Mouse (Mus musculus): ENCODE measurements around the gene Mdga1. TPM values are rescaled to one million over a fixed set of nuclear protein-coding genes. Genes with fewer than 3 reads are reported as not detected.

The Mdga1 gene
- total RNA-seq, 1 experiment from 2014 or later: 1.8 TPM

- no peak for DNase-seq
Measured at GRCm38 (mm10) chr17:29981568-29981967, 11.7 kb upstream of the Mdga1 start.

- no peak for DNase-seq
Measured at GRCm38 (mm10) chr17:29979841-29980240, 10.0 kb upstream of the Mdga1 start.

GRCm38 (mm10) chr17:29979020-29979419 lies 9.1 kb upstream of the Mdga1 start:
- peak; percentile 27 for DNase-seq

- DNase-seq: peak; percentile 94
Measured at GRCm38 (mm10) chr17:29975731-29976130, 5.8 kb upstream of the Mdga1 start.

- DNase-seq: no peak
Measured at GRCm38 (mm10) chr17:29973226-29973625, 3.3 kb upstream of the Mdga1 start.

GRCm38 (mm10) chr17:29971761-29972432 lies 2.0 kb upstream of the Mdga1 start:
- DNase-seq: no peak

GRCm38 (mm10) chr17:29965506-29965905 lies 4.4 kb downstream of the Mdga1 start:
- DNase-seq: no peak

GRCm38 (mm10) chr17:29963730-29964259 lies 6.1 kb downstream of the Mdga1 start:
- DNase-seq: peak; percentile 62

GRCm38 (mm10) chr17:29955880-29956279 lies 14.0 kb downstream of the Mdga1 start:
- DNase-seq: no peak

GRCm38 (mm10) chr17:29954316-29954715 lies 15.6 kb downstream of the Mdga1 start:
- no peak for DNase-seq

- no peak for DNase-seq
Measured at GRCm38 (mm10) chr17:29951100-29951499, 18.8 kb downstream of the Mdga1 start.

- DNase-seq: no peak
Measured at GRCm38 (mm10) chr17:29950574-29950973, 19.3 kb downstream of the Mdga1 start.

- DNase-seq: no peak
Measured at GRCm38 (mm10) chr17:29947271-29947714, 22.6 kb downstream of the Mdga1 start.

- DNase-seq: no peak
Measured at GRCm38 (mm10) chr17:29944376-29944775, 25.5 kb downstream of the Mdga1 start.

GRCm38 (mm10) chr17:29939011-29939410 lies 30.9 kb downstream of the Mdga1 start:
- DNase-seq: no peak

- DNase-seq: peak; percentile 79
Measured at GRCm38 (mm10) chr17:29937350-29937781, 32.5 kb downstream of the Mdga1 start.

GRCm38 (mm10) chr17:29934133-29934851 lies 35.6 kb downstream of the Mdga1 start:
- DNase-seq: no peak

GRCm38 (mm10) chr17:29932753-29933152 lies 37.1 kb downstream of the Mdga1 start:
- DNase-seq: no peak

GRCm38 (mm10) chr17:29931224-29931945 lies 38.5 kb downstream of the Mdga1 start:
- no peak for DNase-seq

- peak; percentile 46 for DNase-seq
Measured at GRCm38 (mm10) chr17:29928751-29929237, 41.1 kb downstream of the Mdga1 start.

- peak; percentile 23 for DNase-seq
Measured at GRCm38 (mm10) chr17:29925608-29926606, 44.0 kb downstream of the Mdga1 start.

All from adrenal gland, postnatal 14 days (tissue).